Mouse (Mus musculus): ENCODE data around the gene Dusp3.

- TF ChIP-seq POLR2AphosphoS2 (IDR thresholded peaks at IDR 0.05; ENCODE audit: insufficient read length, low read depth) (no peak), MYOG (IDR thresholded peaks at IDR 0.05; ENCODE audit: control insufficient read depth in 1 of 3, insufficient read depth in 1 of 3, insufficient read length in 2 of 3, low read depth in 2 of 3) (no peak), TCF12 (IDR thresholded peaks at IDR 0.05; ENCODE audit: insufficient read depth, poor library complexity, severe bottlenecking) (no peak), MAX (IDR thresholded peaks at IDR 0.05; ENCODE audit: low read depth) (no peak), E2F4 (IDR thresholded peaks at IDR 0.05; ENCODE audit: insufficient read depth) (no peak), POLR2A (IDR thresholded peaks at IDR 0.05; ENCODE audit: insufficient read length, low read depth) (no peak)
Observed at GRCm38 (mm10) chr11:101981850-101982249, 5.0 kb downstream of the Dusp3 start.
